Mouse (Mus musculus): ENCODE measurements around the gene Itsn1. TPM values are rescaled to one million over a fixed set of nuclear protein-coding genes. Genes with fewer than 3 reads are reported as not detected.

The Itsn1 gene
- polyA plus RNA-seq (2015; fragmentation: Nextera tagmentation; extraction: Ambion mirVana): 9.7 and 12.1 TPM in 2 replicates

GRCm38 (mm10) chr16:91729066-91729482, at the start of gene Itsn1:
Gene Itsn1, plus strand, starts transcription at chr16:91729281.
- ATAC-seq (peak; percentile 91), DNase-seq (ENCODE audit: low spot score) (peak; percentile 99)
- Histone ChIP-seq H3K4me3 (ENCODE audit: low read depth, low read length) (peak within 1 kb of the TSS; percentile 90), H3K27me3 (replicated peaks; ENCODE audit: insufficient read depth, low read length) (no peaks in the 10 kb centered on the region), H3K4me1 (ENCODE audit: insufficient read depth, low read depth, low read length) (peaks cover 6% of the 10 kb centered on the region; the same call in 1 of the 2 replicates), H3K9me3 (ENCODE audit: low read length) (no peaks in the 10 kb centered on the region), H3K4me2 (replicated peaks; ENCODE audit: low read depth, low read length) (peak within 1 kb of the TSS; percentile 81), H3K27ac (ENCODE audit: low read length) (peak within 1 kb of the TSS; percentile 89), H3K36me3 (ENCODE audit: insufficient read depth, low read length) (no peaks in the 10 kb centered on the region; the same call in 1 of the 2 replicates), H3K9ac (replicated peaks; ENCODE audit: low read depth) (peak within 1 kb of the TSS; percentile 59)
- no peak for TF ChIP-seq EP300 (IDR thresholded peaks at IDR 0.05)
- TF ChIP-seq CTCF (IDR thresholded peaks at IDR 0.05): no peak
- WGBS: 0% methylated on average over 30 of the region's 33 CpGs

GRCm38 (mm10) chr16:91680656-91681055, 48.4 kb upstream of the Itsn1 start:
- H3K27ac ChIP-seq (ENCODE audit: low read length): no peak overlapping the region
- no peak for DNase-seq (ENCODE audit: low spot score)
- TF ChIP-seq CTCF (IDR thresholded peaks at IDR 0.05) (no peak), EP300 (IDR thresholded peaks at IDR 0.05) (no peak)
- WGBS: 69% methylated on average over 5 of the region's 5 CpGs
- no peaks in the 10 kb centered on the region for H3K27me3 ChIP-seq (replicated peaks; ENCODE audit: insufficient read depth, low read length)
- no peak overlapping the region for H3K4me3 ChIP-seq (ENCODE audit: low read depth, low read length)
- no peaks in the 10 kb centered on the region for H3K4me1 ChIP-seq (ENCODE audit: insufficient read depth, low read depth, low read length)
- H3K36me3 ChIP-seq (ENCODE audit: insufficient read depth, low read length): peaks cover 23% of the 10 kb centered on the region
- H3K9ac ChIP-seq (replicated peaks; ENCODE audit: low read depth): no peak overlapping the region
- H3K9me3 ChIP-seq (ENCODE audit: low read length): no peaks in the 10 kb centered on the region
- no peak for ATAC-seq
- no peak overlapping the region for H3K4me2 ChIP-seq (replicated peaks; ENCODE audit: low read depth, low read length)

DNA sequence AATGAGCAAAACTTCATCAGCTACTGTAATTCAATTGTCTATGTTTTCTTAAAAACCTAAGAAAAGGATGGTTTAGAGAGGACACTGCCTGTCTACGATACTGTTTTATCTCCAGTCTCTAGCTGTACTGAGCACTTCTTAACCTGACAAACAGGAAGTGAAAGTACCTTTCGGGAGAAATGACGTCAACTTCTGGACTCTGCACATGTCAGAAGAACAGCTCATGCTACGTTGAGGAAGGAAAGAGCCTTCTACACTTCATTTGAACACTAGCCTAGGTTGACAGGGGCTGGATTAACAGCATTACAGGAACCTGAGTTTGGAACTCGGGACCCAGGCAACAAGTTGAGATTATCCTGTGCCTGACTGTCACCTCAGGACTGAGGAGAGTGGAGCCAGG, 43.6 kb upstream of the Itsn1 start:
- Histone ChIP-seq H3K4me1 (ENCODE audit: insufficient read depth, low read depth, low read length) (no peaks in the 10 kb centered on the region), H3K9me3 (ENCODE audit: low read length) (no peaks in the 10 kb centered on the region), H3K27ac (ENCODE audit: low read length) (no peak overlapping the region), H3K4me2 (replicated peaks; ENCODE audit: low read depth, low read length) (no peak overlapping the region), H3K9ac (replicated peaks; ENCODE audit: low read depth) (no peak overlapping the region), H3K36me3 (ENCODE audit: insufficient read depth, low read length) (peaks cover 8% of the 10 kb centered on the region; the same call in 1 of the 2 replicates), H3K27me3 (replicated peaks; ENCODE audit: insufficient read depth, low read length) (no peaks in the 10 kb centered on the region), H3K4me3 (ENCODE audit: low read depth, low read length) (no peak overlapping the region)
- no peak for ATAC-seq
- TF ChIP-seq CTCF (IDR thresholded peaks at IDR 0.05): no peak
- no peak for TF ChIP-seq EP300 (IDR thresholded peaks at IDR 0.05)
- 69% methylated on average over 5 of the region's 5 CpGs for WGBS
- DNase-seq (ENCODE audit: low spot score): peak; percentile 58

GRCm38 (mm10) chr16:91686369-91686768, 42.7 kb upstream of the Itsn1 start:
- peaks cover 8% of the 10 kb centered on the region; the same call in 1 of the 2 replicates for H3K36me3 ChIP-seq (ENCODE audit: insufficient read depth, low read length)
- H3K4me1 ChIP-seq (ENCODE audit: insufficient read depth, low read depth, low read length): no peaks in the 10 kb centered on the region
- H3K4me3 ChIP-seq (ENCODE audit: low read depth, low read length): no peak overlapping the region
- TF ChIP-seq CTCF (IDR thresholded peaks at IDR 0.05) (no peak), EP300 (IDR thresholded peaks at IDR 0.05) (no peak)
- no peak for ATAC-seq
- no peak overlapping the region for H3K4me2 ChIP-seq (replicated peaks; ENCODE audit: low read depth, low read length)
- no peaks in the 10 kb centered on the region for H3K9me3 ChIP-seq (ENCODE audit: low read length)
- H3K27me3 ChIP-seq (replicated peaks; ENCODE audit: insufficient read depth, low read length): no peaks in the 10 kb centered on the region
- no peak overlapping the region for H3K9ac ChIP-seq (replicated peaks; ENCODE audit: low read depth)
- no peak overlapping the region for H3K27ac ChIP-seq (ENCODE audit: low read length)
- DNase-seq (ENCODE audit: low spot score): no peak
- 82% methylated on average over 5 of the region's 5 CpGs for WGBS

DNA sequence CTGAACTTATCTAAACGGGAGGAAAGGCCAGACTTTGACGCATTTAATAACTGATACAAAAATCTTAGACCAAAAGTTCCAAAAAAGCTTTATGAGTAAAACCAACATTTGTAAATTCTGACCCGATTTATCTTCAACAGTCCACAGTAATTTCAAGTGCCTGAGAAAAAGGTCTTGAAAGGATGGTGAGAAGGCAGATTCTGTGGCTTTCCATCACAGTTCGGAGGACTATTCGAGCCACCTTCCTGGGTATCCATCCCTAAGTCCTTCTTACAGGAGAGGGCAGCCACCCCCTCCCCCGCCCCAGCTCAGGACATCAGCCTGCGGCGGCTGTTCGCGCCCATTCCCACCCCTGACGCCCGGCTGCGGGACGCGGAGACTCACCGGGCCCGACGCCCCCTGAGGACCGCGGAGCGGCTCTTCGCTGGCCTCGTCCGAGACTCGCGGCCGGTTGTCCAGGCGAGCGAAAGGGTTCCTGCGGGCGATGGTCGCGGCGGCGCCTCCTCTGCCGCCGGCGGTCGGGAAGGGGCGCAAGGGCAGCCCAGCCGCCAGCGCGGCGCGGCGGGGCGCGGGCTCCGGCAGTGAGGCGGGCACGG, 41.0 kb upstream of the Itsn1 start:
- Histone ChIP-seq H3K9ac (replicated peaks; ENCODE audit: low read depth) (peak overlapping the region; percentile 54), H3K4me1 (ENCODE audit: insufficient read depth, low read depth, low read length) (no peaks in the 10 kb centered on the region), H3K4me2 (replicated peaks; ENCODE audit: low read depth, low read length) (peak overlapping the region; percentile 100), H3K27ac (ENCODE audit: low read length) (0 out of 2 replicates have a peak overlapping the region, but pooled peaks have one; percentile 57), H3K9me3 (ENCODE audit: low read length) (no peaks in the 10 kb centered on the region), H3K27me3 (replicated peaks; ENCODE audit: insufficient read depth, low read length) (no peaks in the 10 kb centered on the region), H3K36me3 (ENCODE audit: insufficient read depth, low read length) (peaks cover 8% of the 10 kb centered on the region; the same call in 1 of the 2 replicates), H3K4me3 (ENCODE audit: low read depth, low read length) (peak overlapping the region; percentile 85)
- WGBS: 1% methylated on average over 39 of the region's 51 CpGs
- DNase-seq (ENCODE audit: low spot score): no peak
- no peak for TF ChIP-seq EP300 (IDR thresholded peaks at IDR 0.05)
- TF ChIP-seq CTCF (IDR thresholded peaks at IDR 0.05): no peak
- ATAC-seq: no peak; the same call in 1 of the 2 replicates

- DNase-seq (ENCODE audit: low spot score): peak; percentile 96
- Histone ChIP-seq H3K27ac (ENCODE audit: low read length) (peak within 1 kb of the TSS; percentile 76), H3K9me3 (ENCODE audit: low read length) (no peaks in the 10 kb centered on the region), H3K27me3 (replicated peaks; ENCODE audit: insufficient read depth, low read length) (no peaks in the 10 kb centered on the region), H3K4me1 (ENCODE audit: insufficient read depth, low read depth, low read length) (no peaks in the 10 kb centered on the region), H3K4me3 (ENCODE audit: low read depth, low read length) (peak within 1 kb of the TSS; percentile 85), H3K36me3 (ENCODE audit: insufficient read depth, low read length) (peaks cover 8% of the 10 kb centered on the region; the same call in 1 of the 2 replicates), H3K4me2 (replicated peaks; ENCODE audit: low read depth, low read length) (peak within 1 kb of the TSS; percentile 100), H3K9ac (replicated peaks; ENCODE audit: low read depth) (peak within 1 kb of the TSS; percentile 58)
- WGBS: 1% methylated on average over 40 of the region's 71 CpGs
- ATAC-seq: peak; percentile 99
- TF ChIP-seq CTCF (IDR thresholded peaks at IDR 0.05): no peak; the same call in 1 of the 2 replicates
- no peak for TF ChIP-seq EP300 (IDR thresholded peaks at IDR 0.05)
Observed at GRCm38 (mm10) chr16:91688619-91689334, 40.3 kb upstream of the Itsn1 start, which contains the start of gene Donson. Gene Donson, minus strand, starts transcription at chr16:91688770.
